Mouse (Mus musculus) sigmoid colon, adult 10 weeks (tissue): ENCODE results near the gene Tnn. TPM values are rescaled to one million over a fixed set of nuclear protein-coding genes. Genes with fewer than 3 reads are reported as not detected.

ENCODE experiments used
- polyA plus RNA-seq: library from polyadenylated mRNA; stranded (reverse); fragments of 350-450 nt; fragmentation: Illumina TruSeq; extraction: RNeasy Lipid Tissue Mini Kit (QIAGEN cat#74804); gene quantifications from one replicate; pipeline ENCODE4 v1.2.3, GENCODE M21; 2014; ENCODE audit warnings: low read depth, low replicate concordance

Tnn gene
- polyA plus RNA-seq = 0.19 TPM

GRCm38 (mm10) chr1:160153480-160153879 lies at the start of gene Tnn:
Gene Tnn, minus strand, starts transcription at chr1:160153580.

GRCm38 (mm10) chr1:160194529-160195336 lies 41.4 kb upstream of the Tnn start, which contains the start of gene Mrps14:
Gene Mrps14, plus strand, starts transcription at chr1:160195215.

GRCm38 (mm10) chr1:160044237-160045021 lies 109.0 kb downstream of the Tnn start, which contains the start of gene 4930523C07Rik:
Gene 4930523C07Rik, plus strand, starts transcription at chr1:160044382.

Other genes starting within 250 kb of the Tnn start
- 12.3 TPM for gene 4930523C07Rik, start 109.2 kb downstream of the Tnn start, polyA plus RNA-seq
- 39.0 TPM for gene Mrps14, start 41.6 kb upstream of the Tnn start, polyA plus RNA-seq
- 172 TPM for gene Cacybp, start 59.3 kb upstream of the Tnn start, polyA plus RNA-seq